Mouse (Mus musculus): Measurements from ENCODE around the gene Hist1h4i.
"Not testable (repeated sequence)": the region's sequence is repeated elsewhere in the genome, so short reads cannot be mapped to it uniquely, and the experiment has no call there.

Hist1h4i gene

GRCm38 (mm10) chr13:22041142-22041536, at the start of gene Hist1h4i:
Gene Hist1h4i (minus strand): TSS chr13:22041362.
- peak; percentile 97 for DNase-seq (ENCODE audit: low spot score)

GRCm38 (mm10) chr13:22084140-22084539, 43.0 kb upstream of the Hist1h4i start, which contains the start of gene Vmn1r188:
Gene Vmn1r188 (plus strand): TSS chr13:22084440.
- not testable (repeated sequence) for DNase-seq (ENCODE audit: low spot score)

GRCm38 (mm10) chr13:22063468-22063867, 22.3 kb upstream of the Hist1h4i start:
- no peak for DNase-seq (ENCODE audit: low spot score)

- no peak for DNase-seq (ENCODE audit: low spot score)
Measured at GRCm38 (mm10) chr13:22061422-22061821, 20.3 kb upstream of the Hist1h4i start.

- no peak for DNase-seq (ENCODE audit: low spot score)
Measured at GRCm38 (mm10) chr13:22053754-22054153, 12.6 kb upstream of the Hist1h4i start.

GRCm38 (mm10) chr13:22051523-22051859, 10.3 kb upstream of the Hist1h4i start:
- DNase-seq (ENCODE audit: low spot score) = no peak

GRCm38 (mm10) chr13:22050591-22051522, 9.7 kb upstream of the Hist1h4i start:
- peak; percentile 90 for DNase-seq (ENCODE audit: low spot score)

- no peak for DNase-seq (ENCODE audit: low spot score)
Measured at GRCm38 (mm10) chr13:22049737-22050440, 8.7 kb upstream of the Hist1h4i start.

GRCm38 (mm10) chr13:22049041-22049440, 7.9 kb upstream of the Hist1h4i start:
- no peak for DNase-seq (ENCODE audit: low spot score)

GRCm38 (mm10) chr13:22045311-22045710, 4.1 kb upstream of the Hist1h4i start:
- DNase-seq (ENCODE audit: low spot score) = no peak

GRCm38 (mm10) chr13:22044432-22045155, 3.4 kb upstream of the Hist1h4i start:
- no peak for DNase-seq (ENCODE audit: low spot score)

- DNase-seq (ENCODE audit: low spot score) = no peak
Measured at GRCm38 (mm10) chr13:22043503-22044431, 2.6 kb upstream of the Hist1h4i start.

- DNase-seq (ENCODE audit: low spot score) = peak; percentile 85
Measured at GRCm38 (mm10) chr13:22042568-22043502, 1.7 kb upstream of the Hist1h4i start, which contains the start of the genes Hist1h2ag and Hist1h2bj. Gene Hist1h2ag (minus strand): TSS chr13:22042944. Gene Hist1h2bj (plus strand): TSS chr13:22043214.

- no peak for DNase-seq (ENCODE audit: low spot score)
Measured at GRCm38 (mm10) chr13:22041651-22042567, 747 bp upstream of the Hist1h4i start.

- peak; percentile 57 for DNase-seq (ENCODE audit: low spot score)
Measured at GRCm38 (mm10) chr13:22040464-22041141, 559 bp downstream of the Hist1h4i start.

GRCm38 (mm10) chr13:22039951-22040463, 1.2 kb downstream of the Hist1h4i start:
- no peak for DNase-seq (ENCODE audit: low spot score)

GRCm38 (mm10) chr13:22039364-22039763, 1.8 kb downstream of the Hist1h4i start:
- no peak for DNase-seq (ENCODE audit: low spot score)

- no peak for DNase-seq (ENCODE audit: low spot score)
Measured at GRCm38 (mm10) chr13:22037415-22037814, 3.7 kb downstream of the Hist1h4i start.

Data from spleen, adult 12 weeks (tissue).